Mouse (Mus musculus) limb, embryonic 13.5 days (tissue): ENCODE measurements at regions not wholly inside any gene's neighbourhood (a gene's known extent, or its start where the extent isn't known, plus 50 kb on each side); places are given as distances from the start of the nearest gene placed in this dataset.
A peak's percentile ranks its signal among the peaks of the same experiment; 100 is the strongest.

Experiments
- ATAC-seq: fragments of 200-750 bp; cut with Nextera tagmentation; 2 replicates; pipeline ENCODE4 v1.8.0; 2017; ENCODE audit warnings: low read depth, moderate number of reproducible peaks, moderate TSS enrichment; ENCODE audit not compliant: low FRiP score
- H3K27ac ChIP-seq: fragments of 300-500 bp; sonication (generic); 2 replicates; pipeline ENCODE4 v1.5.1; 2015; ENCODE audit warnings: inconsistent platforms, mild to moderate bottlenecking, moderate library complexity
- H3K27me3 ChIP-seq: fragments of 300-500 bp; sonication (generic); 2 replicates; pipeline ENCODE4 v1.6.1; 2015; ENCODE audit warnings: mild to moderate bottlenecking, inconsistent platforms
- H3K36me3 ChIP-seq: fragments of 300-500 bp; sonication (generic); 2 replicates; pipeline ENCODE4 v1.6.1; 2015; ENCODE audit warnings: inconsistent platforms, mild to moderate bottlenecking, moderate library complexity
- H3K4me1 ChIP-seq: fragments of 300-500 bp; sonication (generic); 2 replicates; pipeline ENCODE4 v1.6.1; 2015; ENCODE audit warnings: inconsistent platforms
- H3K4me2 ChIP-seq: fragments of 300-500 bp; sonication (generic); replicated peaks from 2 replicates; pipeline ENCODE4 v1.6.1; 2015; ENCODE audit warnings: inconsistent platforms, mild to moderate bottlenecking, moderate library complexity
- H3K4me3 ChIP-seq: fragments of 300-500 bp; sonication (generic); 2 replicates; pipeline ENCODE4 v1.5.1; 2015; ENCODE audit warnings: moderate library complexity, mild to moderate bottlenecking, inconsistent platforms
- H3K9ac ChIP-seq: fragments of 300-500 bp; sonication (generic); 2 replicates; pipeline ENCODE4 v1.6.1; 2015; ENCODE audit warnings: mild to moderate bottlenecking, inconsistent platforms
- H3K9me3 ChIP-seq: fragments of 300-500 bp; sonication (generic); 2 replicates; pipeline ENCODE4 v1.6.1; 2016; ENCODE audit warnings: inconsistent platforms
- WGBS: fragments of 180-500 bp; shearing (Covaris S2); methylation state at CpG from one replicate; pipeline ENCODE4 v1.1.7; 2015; 5-methylcytosine and 5-hydroxymethylcytosine counted together

GRCm38 (mm10) chr8:34478465-34478864 lies 366.9 kb upstream of the Gm10131 start:
- peaks cover 9% of the 10 kb centered on the region; the same call in 1 of the 2 replicates for H3K4me1 ChIP-seq
- no peak overlapping the region for H3K9ac ChIP-seq
- H3K27me3 ChIP-seq = peaks cover 4% of the 10 kb centered on the region; the same call in 1 of the 2 replicates
- no peak overlapping the region for H3K27ac ChIP-seq
- no peak overlapping the region for H3K4me2 ChIP-seq
- no peaks in the 10 kb centered on the region for H3K9me3 ChIP-seq
- WGBS = 81% methylated on average over 1 of the region's 1 CpGs
- no peaks in the 10 kb centered on the region for H3K36me3 ChIP-seq
- ATAC-seq = no peak
- no peak overlapping the region for H3K4me3 ChIP-seq

- Histone ChIP-seq H3K9me3 (no peaks in the 10 kb centered on the region), H3K27me3 (peaks cover 10% of the 10 kb centered on the region), H3K27ac (no peak overlapping the region), H3K4me1 (peaks cover 17% of the 10 kb centered on the region), H3K9ac (no peak overlapping the region), H3K4me3 (no peak overlapping the region), H3K36me3 (no peaks in the 10 kb centered on the region), H3K4me2 (no peak overlapping the region)
- 91% methylated on average over 3 of the region's 3 CpGs for WGBS
- no peak for ATAC-seq
Measured at GRCm38 (mm10) chr8:34476146-34476820, 364.7 kb upstream of the Gm10131 start.

GRCm38 (mm10) chr8:34474593-34474992 lies 363.1 kb upstream of the Gm10131 start:
- Histone ChIP-seq H3K27me3 (peaks cover 17% of the 10 kb centered on the region), H3K4me2 (no peak overlapping the region), H3K9ac (no peak overlapping the region), H3K4me1 (peaks cover 17% of the 10 kb centered on the region), H3K9me3 (no peaks in the 10 kb centered on the region), H3K27ac (no peak overlapping the region), H3K4me3 (no peak overlapping the region), H3K36me3 (no peaks in the 10 kb centered on the region)
- ATAC-seq = no peak
- WGBS = 70% methylated on average over 7 of the region's 7 CpGs

GRCm38 (mm10) chr8:34473769-34474168 lies 362.2 kb upstream of the Gm10131 start:
- H3K27me3 ChIP-seq = peaks cover 20% of the 10 kb centered on the region
- 40% methylated on average over 10 of the region's 10 CpGs for WGBS
- H3K9me3 ChIP-seq = no peaks in the 10 kb centered on the region
- no peak overlapping the region for H3K4me3 ChIP-seq
- peaks cover 19% of the 10 kb centered on the region for H3K4me1 ChIP-seq
- H3K4me2 ChIP-seq = no peak overlapping the region
- no peak for ATAC-seq
- no peak overlapping the region for H3K9ac ChIP-seq
- H3K36me3 ChIP-seq = no peaks in the 10 kb centered on the region
- no peak overlapping the region for H3K27ac ChIP-seq

GRCm38 (mm10) chr8:34473301-34473700 lies 361.8 kb upstream of the Gm10131 start:
- no peak for ATAC-seq
- H3K9ac ChIP-seq = no peak overlapping the region
- no peaks in the 10 kb centered on the region for H3K36me3 ChIP-seq
- H3K4me1 ChIP-seq = peaks cover 19% of the 10 kb centered on the region
- H3K9me3 ChIP-seq = no peaks in the 10 kb centered on the region
- H3K4me3 ChIP-seq = no peak overlapping the region
- WGBS = 59% methylated on average over 1 of the region's 1 CpGs
- H3K27ac ChIP-seq = no peak overlapping the region
- H3K27me3 ChIP-seq = peaks cover 20% of the 10 kb centered on the region
- H3K4me2 ChIP-seq = no peak overlapping the region

GRCm38 (mm10) chr8:34472846-34473245 lies 361.3 kb upstream of the Gm10131 start:
- ATAC-seq = no peak
- H3K4me2 ChIP-seq = no peak overlapping the region
- no peak overlapping the region for H3K27ac ChIP-seq
- H3K27me3 ChIP-seq = peaks cover 20% of the 10 kb centered on the region
- H3K4me3 ChIP-seq = no peak overlapping the region
- no peaks in the 10 kb centered on the region for H3K36me3 ChIP-seq
- no peak overlapping the region for H3K9ac ChIP-seq
- H3K9me3 ChIP-seq = no peaks in the 10 kb centered on the region
- peaks cover 19% of the 10 kb centered on the region for H3K4me1 ChIP-seq
- 32% methylated on average over 6 of the region's 6 CpGs for WGBS

- H3K4me2 ChIP-seq = 0 out of 2 replicates have a peak overlapping the region, but pooled peaks have one; percentile 19
Measured at GRCm38 (mm10) chr8:34472434-34472833, 360.9 kb upstream of the Gm10131 start.

GRCm38 (mm10) chr8:34469091-34469490 lies 357.6 kb upstream of the Gm10131 start:
- H3K4me1 ChIP-seq = peaks cover 28% of the 10 kb centered on the region
- H3K36me3 ChIP-seq = no peaks in the 10 kb centered on the region
- H3K4me2 ChIP-seq = no peak overlapping the region
- 26% methylated on average over 2 of the region's 2 CpGs for WGBS
- H3K27ac ChIP-seq = no peak overlapping the region
- no peak for ATAC-seq
- no peak overlapping the region for H3K9ac ChIP-seq
- peaks cover 15% of the 10 kb centered on the region; the same call in 1 of the 2 replicates for H3K27me3 ChIP-seq
- no peaks in the 10 kb centered on the region for H3K9me3 ChIP-seq
- H3K4me3 ChIP-seq = no peak overlapping the region

More at GRCm38 (mm10) chr8:34472434-34472833, 360.9 kb upstream of the Gm10131 start:
- 35% methylated on average over 8 of the region's 8 CpGs for WGBS
- no peaks in the 10 kb centered on the region for H3K36me3 ChIP-seq
- no peak overlapping the region for H3K4me3 ChIP-seq
- ATAC-seq = no peak
- H3K9me3 ChIP-seq = no peaks in the 10 kb centered on the region
- no peak overlapping the region for H3K9ac ChIP-seq
- H3K27me3 ChIP-seq = peaks cover 20% of the 10 kb centered on the region
- peaks cover 19% of the 10 kb centered on the region for H3K4me1 ChIP-seq
- H3K27ac ChIP-seq = no peak overlapping the region

GRCm38 (mm10) chr8:34466786-34467364 lies 355.3 kb upstream of the Gm10131 start:
- H3K9me3 ChIP-seq = no peaks in the 10 kb centered on the region
- 63% methylated on average over 5 of the region's 5 CpGs for WGBS
- H3K4me3 ChIP-seq = no peak overlapping the region
- H3K27me3 ChIP-seq = peaks cover 15% of the 10 kb centered on the region; the same call in 1 of the 2 replicates
- no peaks in the 10 kb centered on the region for H3K36me3 ChIP-seq
- no peak overlapping the region for H3K27ac ChIP-seq
- no peak overlapping the region for H3K9ac ChIP-seq
- H3K4me1 ChIP-seq = peaks cover 11% of the 10 kb centered on the region; the same call in 1 of the 2 replicates
- no peak overlapping the region for H3K4me2 ChIP-seq
- ATAC-seq = no peak

GRCm38 (mm10) chr8:34465398-34465797 lies 353.9 kb upstream of the Gm10131 start:
- Histone ChIP-seq H3K27ac (no peak overlapping the region), H3K4me3 (no peak overlapping the region), H3K9me3 (peaks cover 4% of the 10 kb centered on the region; the same call in 1 of the 2 replicates), H3K9ac (no peak overlapping the region), H3K4me2 (no peak overlapping the region), H3K27me3 (0 out of 2 replicates have a peak, but pooled peaks cover 3% of the 10 kb centered on the region), H3K36me3 (no peaks in the 10 kb centered on the region), H3K4me1 (peaks cover 11% of the 10 kb centered on the region; the same call in 1 of the 2 replicates)
- ATAC-seq = no peak
- 95% methylated on average over 1 of the region's 1 CpGs for WGBS

- Histone ChIP-seq H3K27ac (no peak overlapping the region), H3K27me3 (no peaks in the 10 kb centered on the region), H3K9ac (no peak overlapping the region), H3K4me2 (no peak overlapping the region), H3K9me3 (peaks cover 4% of the 10 kb centered on the region; the same call in 1 of the 2 replicates), H3K4me3 (no peak overlapping the region), H3K36me3 (no peaks in the 10 kb centered on the region), H3K4me1 (peaks cover 8% of the 10 kb centered on the region; the same call in 1 of the 2 replicates)
- no peak for ATAC-seq
- WGBS = 67% methylated on average over 5 of the region's 5 CpGs
Measured at GRCm38 (mm10) chr8:34462262-34462661, 350.7 kb upstream of the Gm10131 start.

- Histone ChIP-seq H3K27me3 (no peaks in the 10 kb centered on the region), H3K27ac (no peak overlapping the region), H3K4me2 (no peak overlapping the region), H3K36me3 (no peaks in the 10 kb centered on the region), H3K4me3 (no peak overlapping the region), H3K9me3 (peaks cover 4% of the 10 kb centered on the region; the same call in 1 of the 2 replicates), H3K4me1 (no peaks in the 10 kb centered on the region), H3K9ac (no peak overlapping the region)
- ATAC-seq = no peak
- 88% methylated on average over 8 of the region's 8 CpGs for WGBS
Measured at GRCm38 (mm10) chr8:34458300-34458699, 346.8 kb upstream of the Gm10131 start.
